Mouse (Mus musculus) naive thymus-derived CD4-positive, alpha-beta T cell, adult 2 months (primary cell): Measurements from ENCODE around the gene Setdb1.

Experiments used
- DNase-seq: peaks from one replicate; pipeline ENCODE4 v3.0.0-alpha.2; 2011; ENCODE audit warnings: low read depth

The Setdb1 gene

GRCm38 (mm10) chr3:95319110-95319509 is 37.9 kb downstream of the Setdb1 start:
- no peak for DNase-seq

- no peak for DNase-seq
Observed at GRCm38 (mm10) chr3:95318548-95318947, 38.5 kb downstream of the Setdb1 start.

- DNase-seq, result peak; percentile 72
Observed at GRCm38 (mm10) chr3:95317414-95318080, 39.5 kb downstream of the Setdb1 start.

GRCm38 (mm10) chr3:95315844-95316550 is 41.0 kb downstream of the Setdb1 start:
- no peak for DNase-seq

GRCm38 (mm10) chr3:95315094-95315843 is 41.7 kb downstream of the Setdb1 start:
- DNase-seq, result peak; percentile 88

GRCm38 (mm10) chr3:95314486-95315093 is 42.4 kb downstream of the Setdb1 start, which contains the start of gene Cers2:
TSS of gene Cers2 (plus strand) at chr3:95314791.
- DNase-seq, result peak; percentile 21

DNA sequence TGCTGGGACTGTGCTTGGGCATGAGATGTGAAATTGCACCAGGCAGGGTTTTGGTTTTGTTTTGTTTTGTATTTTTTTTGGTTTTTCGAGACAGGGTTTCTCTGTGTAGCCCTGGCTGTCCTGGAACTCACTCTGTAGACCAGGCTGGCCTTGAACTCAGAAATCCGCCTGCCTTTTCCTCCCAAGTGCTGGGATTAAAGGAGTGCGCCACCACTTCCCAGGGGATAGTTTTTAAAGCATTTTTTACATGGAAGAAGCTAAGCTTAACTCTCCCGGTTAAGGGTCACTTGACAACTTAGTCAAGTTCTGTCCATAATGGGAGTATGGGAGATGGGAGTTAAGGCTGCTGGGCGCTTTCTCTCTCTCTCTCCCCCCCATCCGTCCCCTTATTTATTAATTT is 42.9 kb downstream of the Setdb1 start:
- no peak for DNase-seq

- DNase-seq, result peak; percentile 21
Observed at GRCm38 (mm10) chr3:95313476-95313875, 43.5 kb downstream of the Setdb1 start.

DNA sequence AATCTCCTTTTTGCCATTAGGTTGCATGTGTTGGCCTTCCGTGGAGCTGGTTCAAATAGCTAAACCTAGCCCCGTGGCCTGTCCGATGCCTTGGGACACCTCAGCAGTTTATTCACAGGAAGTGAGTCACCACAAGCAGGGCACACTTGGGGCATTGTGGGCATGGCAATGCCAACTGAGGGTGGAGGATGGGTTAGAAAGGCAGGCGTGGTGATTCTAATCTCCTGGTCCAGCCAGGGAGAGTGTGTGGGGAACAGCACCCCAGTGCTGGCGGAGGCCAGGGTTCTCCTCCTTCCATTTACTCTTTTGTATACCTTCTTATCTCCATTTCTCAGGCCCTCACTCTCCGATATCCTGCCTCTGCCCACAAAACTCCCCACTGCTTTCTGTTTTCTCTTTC is 44.4 kb downstream of the Setdb1 start:
- no peak for DNase-seq

DNA sequence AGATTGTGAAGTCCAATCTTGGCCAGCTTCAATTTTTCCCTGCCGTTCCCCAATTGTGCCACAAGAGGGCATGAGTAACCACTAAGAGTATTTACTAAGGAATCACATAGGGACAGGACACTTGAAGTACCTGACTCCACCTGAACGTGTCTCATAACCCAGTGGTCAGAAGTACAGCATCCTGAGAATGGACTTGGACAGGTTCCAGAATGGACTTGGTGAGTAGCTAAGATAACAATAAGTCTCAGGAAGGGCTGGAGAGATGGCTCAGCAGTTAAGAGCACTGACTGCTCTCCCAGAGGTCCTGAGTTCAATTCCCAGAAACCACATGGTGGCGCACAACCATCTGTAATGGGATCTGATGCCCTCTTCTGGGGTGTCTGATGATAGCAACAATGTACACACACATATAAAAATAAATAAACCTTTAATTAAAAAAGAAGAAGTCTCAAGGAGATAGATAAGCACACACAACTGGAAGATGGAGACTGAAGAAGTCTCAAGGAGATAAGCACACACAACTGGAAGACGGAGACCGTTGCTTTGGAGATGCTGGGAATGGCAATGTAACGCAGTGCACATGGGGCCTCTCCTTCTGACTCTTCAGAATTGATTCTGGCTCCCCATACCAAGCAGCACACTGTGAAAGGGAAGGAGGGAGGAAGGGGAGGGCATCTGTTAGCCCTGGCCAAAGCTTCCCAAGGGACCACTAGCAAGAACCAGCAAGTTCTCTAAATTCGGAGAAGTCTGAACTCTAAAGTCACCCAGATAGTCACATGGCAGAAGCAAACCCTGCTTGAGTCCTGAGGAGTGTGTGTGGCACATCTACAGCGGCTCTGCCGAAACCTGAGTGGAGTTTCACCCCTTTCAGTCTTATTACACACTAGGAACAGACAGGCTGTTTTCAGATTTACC is 45.8 kb downstream of the Setdb1 start:
- DNase-seq, result peak; percentile 78

DNA sequence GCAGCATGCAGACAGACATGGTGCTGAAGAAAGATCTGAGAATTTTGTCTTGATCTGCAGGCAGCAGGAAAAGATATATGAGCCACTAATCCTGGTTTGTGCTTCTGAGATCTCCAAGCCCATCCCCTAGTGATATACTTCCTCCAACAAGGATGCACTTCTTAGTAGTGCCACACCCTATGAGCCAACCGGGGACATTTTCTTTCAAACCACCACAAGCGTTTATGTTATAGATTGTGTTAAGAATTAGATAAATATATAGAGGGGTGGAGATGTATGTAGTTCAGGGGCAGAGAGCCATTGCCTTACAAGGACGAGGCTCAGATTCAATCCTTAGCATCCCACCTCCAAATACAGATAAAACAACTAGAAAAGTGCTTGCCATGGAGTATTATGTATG is 46.5 kb downstream of the Setdb1 start:
- DNase-seq, result no peak

DNA sequence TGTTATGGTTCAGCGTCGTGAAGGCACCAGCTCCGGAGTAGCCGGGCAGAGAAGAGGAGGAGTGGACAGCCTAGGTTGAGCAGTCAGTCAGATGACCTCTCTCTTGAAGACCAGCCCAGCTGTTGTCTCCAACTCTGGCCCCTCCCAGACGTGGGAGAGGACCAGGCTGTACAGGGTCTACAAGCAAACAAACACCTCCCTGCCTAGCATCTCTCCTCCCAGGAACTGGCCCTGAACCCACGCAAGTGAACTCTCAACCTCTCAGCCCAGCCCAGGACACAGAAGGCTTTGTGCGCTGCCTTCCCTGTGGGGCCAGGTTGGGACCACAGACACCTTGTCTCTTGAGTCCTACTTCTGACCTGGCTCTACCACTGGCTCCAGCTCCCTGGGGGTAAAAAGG is 49.9 kb downstream of the Setdb1 start, which contains the start of gene Anxa9:
TSS of gene Anxa9 (minus strand) at position 77 of the 400 bp plus-strand sequence.
- no peak for DNase-seq

DNA sequence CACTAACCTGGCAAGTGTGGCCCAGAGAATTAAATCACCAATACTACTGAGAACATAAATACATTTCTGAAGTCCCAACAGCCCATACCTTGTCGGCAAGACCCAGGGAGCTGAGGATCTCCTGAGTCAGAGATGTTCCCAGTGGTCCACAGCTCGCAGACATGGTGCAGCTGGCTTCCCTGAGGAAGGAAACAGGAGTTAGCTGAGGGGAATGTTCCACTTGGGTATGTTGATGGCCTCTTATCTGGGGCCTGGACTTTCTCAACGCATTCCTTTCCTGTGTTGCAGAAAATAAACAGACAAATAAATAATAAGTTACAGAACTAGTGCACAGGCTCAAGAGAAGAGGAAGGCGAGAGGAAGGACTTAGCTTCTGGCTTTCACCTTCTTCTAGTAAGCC is 50.8 kb downstream of the Setdb1 start:
- no peak for DNase-seq

GRCm38 (mm10) chr3:95301204-95301796 is 55.7 kb downstream of the Setdb1 start:
- no peak for DNase-seq

- DNase-seq, result no peak
Observed at GRCm38 (mm10) chr3:95298018-95298417, 59.0 kb downstream of the Setdb1 start.

- peak; percentile 75 for DNase-seq
Observed at GRCm38 (mm10) chr3:95296103-95296469, 60.9 kb downstream of the Setdb1 start.

DNA sequence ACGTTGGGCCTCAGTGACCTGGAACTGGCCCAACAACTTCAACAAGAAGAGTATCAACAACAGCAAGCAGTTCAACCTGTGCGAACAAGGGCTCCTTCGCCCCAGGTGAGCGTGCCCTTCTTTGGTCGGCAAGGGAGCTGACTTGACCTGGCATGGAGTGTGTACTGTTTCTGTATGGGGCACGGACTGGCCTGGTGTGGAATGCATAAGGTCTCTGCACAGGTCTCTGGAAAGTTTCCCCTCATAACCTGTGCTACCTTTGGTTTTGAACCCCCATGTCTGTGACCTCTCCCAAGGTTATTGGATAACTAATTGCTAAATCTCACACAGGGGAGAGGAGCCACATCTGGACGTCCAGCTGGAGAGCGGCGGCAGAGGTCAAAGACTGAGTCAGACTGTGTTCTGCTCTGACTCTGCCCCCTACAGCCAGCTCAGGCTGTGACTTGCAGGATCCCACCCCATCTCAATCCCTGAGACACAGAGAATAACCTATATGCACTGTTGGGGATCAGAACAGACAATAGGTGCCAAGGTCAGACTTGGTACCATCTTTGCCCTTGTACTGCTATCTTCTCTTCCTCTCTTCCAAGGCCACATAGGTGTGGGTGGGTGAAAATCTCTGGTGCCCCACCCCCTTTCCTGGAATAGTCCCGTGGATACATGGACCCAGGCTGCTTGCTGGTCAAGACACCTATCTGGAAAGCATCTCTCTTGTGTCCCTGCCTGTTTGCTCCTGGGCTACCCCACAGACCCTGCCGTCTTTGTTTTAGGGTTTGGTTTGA is 61.5 kb downstream of the Setdb1 start:
- DNase-seq, result no peak

- DNase-seq, result no peak
Observed at GRCm38 (mm10) chr3:95294718-95295117, 62.3 kb downstream of the Setdb1 start.

DNA sequence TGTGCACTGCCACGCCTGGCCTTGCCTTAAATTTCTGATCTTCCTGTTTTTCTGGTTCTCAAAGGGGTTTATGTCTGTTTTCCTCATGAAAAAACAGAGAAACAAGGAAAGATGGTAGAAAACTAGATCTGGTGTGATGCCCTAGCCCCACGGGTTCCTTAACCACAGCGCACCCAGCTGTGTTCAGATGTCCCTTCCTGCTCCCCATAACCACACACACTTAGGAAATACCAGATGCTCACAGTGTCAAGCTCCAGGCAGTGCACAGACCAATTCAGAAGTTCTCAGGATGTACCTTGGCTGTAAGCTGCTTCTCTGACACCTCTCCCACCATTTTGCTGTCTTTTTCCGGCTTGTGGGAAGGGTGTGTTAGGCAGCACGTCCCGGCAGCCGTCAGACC is 62.7 kb downstream of the Setdb1 start:
- DNase-seq, result no peak

- DNase-seq, result no peak
Observed at GRCm38 (mm10) chr3:95293537-95293936, 63.5 kb downstream of the Setdb1 start.
